Mouse (Mus musculus) 3134 (cell line): ENCODE measurements around the gene Tuba3a.

Source experiments
- DNase-seq: peaks from one replicate; pipeline ENCODE4 v3.0.0-alpha.2; 2011; ENCODE audit warnings: low spot score; ENCODE audit not compliant: insufficient read length; ENCODE audit errors: extremely low read depth

Gene Tuba3a

DNA sequence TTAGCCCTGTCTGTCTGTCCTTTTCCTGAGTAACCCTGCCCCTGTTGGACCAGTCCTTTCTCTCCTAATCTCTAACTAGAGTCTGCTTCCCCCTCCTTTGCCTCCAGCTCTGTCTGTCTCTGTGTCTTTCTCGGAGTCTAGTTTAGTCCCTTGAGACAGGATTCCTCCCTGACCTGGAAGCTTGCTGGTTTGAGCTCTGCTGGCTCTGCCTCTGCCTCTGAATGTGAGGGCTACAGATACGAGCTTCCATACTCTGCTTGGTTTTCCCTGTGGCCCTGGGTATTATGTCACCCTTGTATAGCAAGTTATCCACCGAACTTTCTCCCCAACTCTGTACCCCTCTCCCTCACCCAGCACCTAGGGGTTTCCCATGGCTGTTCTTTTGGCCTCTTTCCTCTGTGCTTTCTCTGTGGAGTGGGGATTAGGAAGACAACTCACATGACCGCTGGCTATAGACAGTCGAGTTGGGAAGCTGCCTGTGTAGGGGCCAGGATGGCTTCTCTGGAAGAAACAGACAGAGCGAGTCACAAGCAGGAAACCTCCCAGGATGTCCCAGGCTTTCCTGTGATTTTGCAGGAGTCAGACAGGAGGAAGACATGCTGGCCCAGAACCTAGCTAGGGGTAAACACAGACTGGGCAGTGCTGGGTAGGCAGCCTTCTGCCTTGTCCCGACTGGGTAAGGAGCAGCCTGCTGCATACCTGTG, 51.9 kb downstream of the Tuba3a start:
- no peak for DNase-seq

DNA sequence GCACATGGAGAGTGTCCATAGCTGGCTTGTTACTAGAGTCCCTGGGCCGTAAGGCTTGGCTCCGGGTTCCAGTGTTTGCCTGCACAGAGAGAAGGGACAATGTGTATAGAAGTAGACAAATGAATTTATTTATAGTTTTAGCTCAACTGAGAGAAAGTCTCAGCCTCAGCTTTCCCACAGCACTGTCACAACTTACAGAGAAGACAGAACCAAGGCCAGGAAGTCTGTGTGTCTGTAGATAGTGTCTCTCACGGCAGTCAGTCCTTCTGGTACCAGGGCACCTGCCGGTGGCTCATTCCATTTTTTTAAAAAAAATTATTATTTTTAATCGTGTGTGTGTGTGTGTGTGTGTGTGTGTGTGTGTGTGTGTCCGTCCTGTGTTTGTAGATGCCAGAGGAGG, 53.3 kb downstream of the Tuba3a start:
- no peak for DNase-seq

DNA sequence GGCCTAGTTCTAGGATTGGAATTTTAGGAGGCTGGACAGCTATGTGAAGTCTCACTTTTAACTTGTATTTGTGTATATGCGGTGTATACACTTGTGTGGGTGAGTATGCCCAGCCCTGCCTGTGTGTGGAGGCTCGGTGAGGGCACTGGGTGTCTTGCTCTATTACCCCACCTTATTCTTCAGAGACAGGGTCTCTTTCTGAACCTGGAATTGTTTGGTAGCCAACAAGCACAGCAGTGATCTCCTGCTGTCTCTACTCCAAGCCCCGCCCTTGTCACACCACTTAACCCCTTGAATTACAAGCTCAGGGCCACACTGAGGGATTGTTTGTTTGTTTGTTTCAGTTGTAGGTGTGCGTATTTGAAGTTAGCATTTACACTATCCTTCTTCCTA, 53.8 kb downstream of the Tuba3a start:
- DNase-seq: peak; percentile 33

DNA sequence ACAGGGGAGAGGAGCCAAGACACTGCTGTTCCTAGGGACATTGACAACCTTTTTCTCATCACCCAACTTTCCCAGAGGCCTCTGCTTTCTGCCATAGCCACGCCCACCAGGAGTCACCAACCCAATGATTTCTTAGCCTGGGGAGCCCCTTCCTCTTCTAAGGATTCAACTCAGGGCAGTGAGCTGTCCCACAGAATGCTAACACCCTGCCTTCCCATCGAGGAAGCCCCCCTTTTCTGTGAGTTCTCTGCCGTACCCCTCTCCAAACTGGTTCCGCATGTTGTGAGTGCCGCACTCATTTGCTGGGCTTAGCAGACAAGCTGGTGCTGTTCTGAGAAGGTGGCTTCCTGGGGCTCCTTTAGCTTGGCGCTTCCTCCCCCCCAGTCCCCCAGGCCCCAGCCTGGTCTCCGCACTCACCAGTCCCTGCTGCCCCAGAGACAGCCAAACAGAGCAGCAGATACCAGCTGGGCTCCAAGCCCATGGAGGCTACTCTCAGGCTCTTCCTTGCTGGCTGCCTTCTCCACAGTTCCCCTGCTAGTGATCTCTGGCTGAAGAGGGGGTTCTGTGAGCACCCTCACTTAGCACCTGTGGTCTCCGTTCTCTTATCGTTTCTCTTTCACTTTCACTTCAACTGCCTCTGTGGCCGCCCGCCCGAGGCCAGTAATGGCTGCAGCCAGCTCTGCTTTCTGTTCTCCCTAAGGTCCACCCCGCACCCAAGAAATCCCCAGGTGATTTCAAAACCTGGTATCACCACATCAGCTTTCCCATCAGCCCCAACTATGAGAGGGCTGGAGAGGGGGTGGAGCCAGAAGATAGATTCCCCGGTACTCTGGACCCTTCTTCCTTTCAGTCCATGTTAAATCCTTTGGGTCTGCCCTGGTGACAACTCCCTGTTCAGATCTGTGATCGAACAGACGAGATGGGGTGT, 54.5 kb downstream of the Tuba3a start, which contains the start of gene Tapbpl:
Tapbpl (minus strand) TSS at position 744 of the 928 bp plus-strand sequence.
- DNase-seq: peak; percentile 55

DNA sequence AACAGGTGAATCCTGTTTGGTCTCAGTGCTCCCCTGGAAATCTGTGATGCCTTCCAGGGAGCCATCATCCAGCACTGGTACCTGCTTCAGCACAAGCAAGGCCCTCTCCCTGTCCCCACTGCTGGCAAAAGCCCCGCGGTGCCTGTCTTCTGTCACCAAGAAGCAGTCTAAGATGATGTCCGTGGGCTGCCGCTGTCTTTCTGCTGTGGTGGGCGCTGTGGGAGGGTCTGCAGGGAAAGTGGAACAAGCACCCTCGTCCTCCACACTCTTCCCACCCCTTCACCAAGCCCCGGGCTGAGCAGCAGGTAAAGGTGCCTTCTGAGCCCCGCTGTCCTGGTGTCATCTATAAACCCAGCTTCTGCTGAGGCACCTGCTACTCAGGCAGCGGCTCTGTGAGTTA, 55.3 kb downstream of the Tuba3a start:
- no peak for DNase-seq
